Mouse (Mus musculus): ENCODE data around the gene Sgsm1. TPM values are rescaled to one million over a fixed set of nuclear protein-coding genes. Genes with fewer than 3 reads are reported as not detected.
A peak's percentile ranks its signal among the peaks of the same experiment; 100 is the strongest.
"Not testable (repeated sequence)": the region's sequence is repeated elsewhere in the genome, so short reads cannot be mapped to it uniquely, and the experiment has no call there.

The Sgsm1 gene
- polyA plus RNA-seq (2016; fragmentation: Nextera tagmentation; extraction: Ambion mirVana) = 14.3 and 14.8 TPM in 2 replicates

- peak; percentile 66 for ATAC-seq (ENCODE audit: low FRiP score)
- WGBS = 2% methylated on average over 53 of the region's 53 CpGs
- peaks cover 50% of the 10 kb centered on the region for H3K4me1 ChIP-seq
- peak within 1 kb of the TSS; percentile 68 for H3K4me3 ChIP-seq (replicated peaks)
- no peak within 1 kb of the TSS for H3K27ac ChIP-seq
- peak within 1 kb of the TSS; percentile 79 for H3K9ac ChIP-seq
- H3K4me2 ChIP-seq = peak within 1 kb of the TSS; percentile 91
- H3K36me3 ChIP-seq (replicated peaks) = no peaks in the 10 kb centered on the region
- 0 out of 2 replicates have a peak, but pooled peaks cover 3% of the 10 kb centered on the region for H3K9me3 ChIP-seq
- H3K27me3 ChIP-seq = peaks cover 33% of the 10 kb centered on the region
Observed at GRCm38 (mm10) chr5:113310377-113311003, at the start of gene Sgsm1. Sgsm1 (minus strand) TSS chr5:113310786.

DNA sequence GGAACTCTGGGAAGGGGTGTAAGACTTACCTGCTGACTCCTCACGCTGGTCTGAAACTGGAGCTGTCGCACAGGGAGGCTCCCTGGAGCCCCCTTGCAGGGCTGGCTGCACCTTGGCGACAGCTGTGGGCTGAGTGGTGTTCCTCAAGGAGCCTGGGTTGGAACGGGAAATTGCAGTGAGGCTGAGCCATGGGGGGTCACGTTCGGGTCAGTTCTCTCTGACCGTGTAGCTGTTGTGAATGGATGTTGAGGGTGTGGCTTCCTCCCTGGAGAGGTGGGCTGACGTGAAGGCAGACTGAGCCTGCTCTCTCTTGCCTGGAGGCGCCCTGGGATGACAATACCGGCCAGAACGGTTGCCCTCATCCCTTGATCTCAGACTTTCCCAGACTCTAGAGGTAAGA, 48.2 kb upstream of the Sgsm1 start:
- peaks cover 14% of the 10 kb centered on the region; the same call in 1 of the 2 replicates for H3K27me3 ChIP-seq
- ATAC-seq (ENCODE audit: low FRiP score) = no peak
- H3K36me3 ChIP-seq (replicated peaks) = no peaks in the 10 kb centered on the region
- H3K4me2 ChIP-seq = no peak overlapping the region
- no peak overlapping the region for H3K27ac ChIP-seq
- peaks cover 22% of the 10 kb centered on the region for H3K4me1 ChIP-seq
- 5% methylated on average over 11 of the region's 11 CpGs for WGBS
- no peaks in the 10 kb centered on the region for H3K9me3 ChIP-seq
- no peak overlapping the region for H3K4me3 ChIP-seq (replicated peaks)
- no peak overlapping the region for H3K9ac ChIP-seq

GRCm38 (mm10) chr5:113357656-113358055, 47.1 kb upstream of the Sgsm1 start:
- H3K4me2 ChIP-seq = no peak overlapping the region
- no peak overlapping the region for H3K27ac ChIP-seq
- H3K4me3 ChIP-seq (replicated peaks) = no peak overlapping the region
- no peak overlapping the region for H3K9ac ChIP-seq
- peaks cover 18% of the 10 kb centered on the region; the same call in 1 of the 2 replicates for H3K27me3 ChIP-seq
- peaks cover 25% of the 10 kb centered on the region for H3K4me1 ChIP-seq
- 54% methylated on average over 3 of the region's 3 CpGs for WGBS
- no peaks in the 10 kb centered on the region for H3K36me3 ChIP-seq (replicated peaks)
- ATAC-seq (ENCODE audit: low FRiP score) = no peak
- no peaks in the 10 kb centered on the region for H3K9me3 ChIP-seq

DNA sequence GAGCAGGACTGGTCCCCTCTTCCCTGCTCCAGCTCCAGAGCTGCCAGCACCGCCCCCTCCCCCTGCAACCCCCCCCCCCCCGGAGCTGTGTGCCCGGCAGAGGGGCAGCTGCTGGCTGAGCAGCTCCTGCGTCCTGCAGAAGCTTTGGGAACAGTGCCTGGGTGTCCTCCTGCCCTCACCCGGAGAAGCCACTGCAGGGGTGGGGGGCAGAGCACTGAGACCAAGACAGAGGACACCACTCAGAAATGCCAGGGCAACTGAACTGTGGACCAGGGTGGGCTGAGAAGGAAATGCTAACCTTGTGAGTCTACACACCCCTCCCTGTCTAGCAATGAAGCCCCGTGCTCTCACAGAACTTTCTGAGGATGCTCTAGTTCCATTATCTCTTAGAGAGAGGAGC, 46.6 kb upstream of the Sgsm1 start, which contains the start of gene Aym1:
Gene Aym1, plus strand, starts transcription at position 109 of the 400 bp plus-strand sequence.
- H3K4me2 ChIP-seq = no peak within 1 kb of the TSS
- H3K27me3 ChIP-seq = peaks cover 18% of the 10 kb centered on the region; the same call in 1 of the 2 replicates
- no peak within 1 kb of the TSS for H3K27ac ChIP-seq
- H3K36me3 ChIP-seq (replicated peaks) = no peaks in the 10 kb centered on the region
- peaks cover 30% of the 10 kb centered on the region for H3K4me1 ChIP-seq
- WGBS = 38% methylated on average over 2 of the region's 6 CpGs
- no peak; the same call in 1 of the 2 replicates for ATAC-seq (ENCODE audit: low FRiP score)
- H3K9me3 ChIP-seq = no peaks in the 10 kb centered on the region
- no peak within 1 kb of the TSS for H3K4me3 ChIP-seq (replicated peaks)
- H3K9ac ChIP-seq = no peak within 1 kb of the TSS

- H3K27ac ChIP-seq = no peak overlapping the region
- no peaks in the 10 kb centered on the region for H3K9me3 ChIP-seq
- peaks cover 48% of the 10 kb centered on the region for H3K4me1 ChIP-seq
- H3K36me3 ChIP-seq (replicated peaks) = no peaks in the 10 kb centered on the region
- no peak overlapping the region for H3K9ac ChIP-seq
- H3K4me2 ChIP-seq = no peak overlapping the region
- peaks cover 24% of the 10 kb centered on the region for H3K27me3 ChIP-seq
- ATAC-seq (ENCODE audit: low FRiP score) = no peak
- WGBS = 48% methylated on average over 16 of the region's 16 CpGs
- no peak overlapping the region for H3K4me3 ChIP-seq (replicated peaks)
Observed at GRCm38 (mm10) chr5:113354311-113354710, 43.7 kb upstream of the Sgsm1 start.

DNA sequence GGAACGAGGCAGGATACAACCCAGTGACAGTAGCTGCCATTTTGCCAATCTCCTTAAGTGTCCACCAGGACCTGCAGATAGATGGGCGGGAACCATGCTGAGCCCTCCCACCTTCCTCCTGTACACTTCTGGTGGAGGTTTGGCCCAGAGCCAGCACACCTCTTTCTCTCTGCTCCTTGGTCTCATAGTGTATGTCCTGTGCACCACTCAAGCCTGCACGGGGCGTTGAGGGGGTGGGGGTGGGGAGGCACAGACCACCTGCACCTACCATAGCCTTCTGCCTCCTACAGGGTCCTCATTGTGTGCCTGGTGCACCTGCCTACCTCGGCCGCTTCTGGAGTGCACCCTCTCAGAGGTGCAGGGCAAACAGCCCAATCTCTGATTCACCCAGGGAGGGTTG, 42.0 kb upstream of the Sgsm1 start:
- no peak for ATAC-seq (ENCODE audit: low FRiP score)
- Histone ChIP-seq H3K27me3 (peaks cover 40% of the 10 kb centered on the region), H3K4me3 (replicated peaks) (no peak overlapping the region), H3K4me2 (no peak overlapping the region), H3K27ac (no peak overlapping the region), H3K36me3 (replicated peaks) (no peaks in the 10 kb centered on the region), H3K4me1 (peaks cover 53% of the 10 kb centered on the region), H3K9ac (no peak overlapping the region), H3K9me3 (no peaks in the 10 kb centered on the region)
- 79% methylated on average over 6 of the region's 6 CpGs for WGBS

GRCm38 (mm10) chr5:113351768-113352167, 41.2 kb upstream of the Sgsm1 start:
- WGBS = 56% methylated on average over 3 of the region's 3 CpGs
- H3K9me3 ChIP-seq = no peaks in the 10 kb centered on the region
- no peak overlapping the region for H3K4me2 ChIP-seq
- no peak for ATAC-seq (ENCODE audit: low FRiP score)
- H3K4me1 ChIP-seq = peaks cover 49% of the 10 kb centered on the region
- H3K27ac ChIP-seq = no peak overlapping the region
- no peak overlapping the region for H3K9ac ChIP-seq
- H3K27me3 ChIP-seq = peaks cover 48% of the 10 kb centered on the region
- H3K4me3 ChIP-seq (replicated peaks) = no peak overlapping the region
- H3K36me3 ChIP-seq (replicated peaks) = no peaks in the 10 kb centered on the region

- Histone ChIP-seq H3K4me3 (replicated peaks) (no peak overlapping the region), H3K27me3 (peaks cover 65% of the 10 kb centered on the region)
- 9% methylated on average over 7 of the region's 7 CpGs for WGBS
Observed at GRCm38 (mm10) chr5:113349810-113350209, 39.2 kb upstream of the Sgsm1 start.

DNA sequence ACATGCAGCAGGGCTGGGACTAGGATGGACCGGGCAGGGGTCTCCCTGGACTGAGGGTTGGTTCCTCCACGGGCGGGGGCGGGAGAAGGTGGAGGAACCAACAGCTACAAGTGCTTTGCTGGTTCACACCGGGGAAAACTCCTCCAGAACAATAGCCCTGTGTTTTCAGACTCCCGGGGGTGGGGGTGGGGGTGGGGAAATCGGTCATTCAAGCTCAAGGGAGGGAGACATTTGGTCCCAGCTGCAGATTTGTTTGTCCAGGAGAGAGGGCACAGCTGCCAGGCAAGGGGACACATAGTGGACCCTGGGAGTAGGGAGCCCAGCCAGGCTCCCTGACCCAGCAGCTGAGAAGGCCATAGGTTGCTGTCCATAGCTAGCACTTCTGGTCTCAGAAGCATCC, 38.6 kb upstream of the Sgsm1 start:
- 6% methylated on average over 7 of the region's 7 CpGs for WGBS
- Histone ChIP-seq H3K27me3 (peaks cover 70% of the 10 kb centered on the region), H3K4me1 (peaks cover 65% of the 10 kb centered on the region)

More at GRCm38 (mm10) chr5:113349810-113350209, 39.2 kb upstream of the Sgsm1 start:
- H3K4me1 ChIP-seq = peaks cover 60% of the 10 kb centered on the region
- no peak overlapping the region for H3K9ac ChIP-seq
- no peak for ATAC-seq (ENCODE audit: low FRiP score)
- no peak overlapping the region for H3K4me2 ChIP-seq
- H3K36me3 ChIP-seq (replicated peaks) = no peaks in the 10 kb centered on the region
- 0 out of 2 replicates have a peak overlapping the region, but pooled peaks have one; percentile 13 for H3K27ac ChIP-seq
- no peaks in the 10 kb centered on the region for H3K9me3 ChIP-seq

DNA sequence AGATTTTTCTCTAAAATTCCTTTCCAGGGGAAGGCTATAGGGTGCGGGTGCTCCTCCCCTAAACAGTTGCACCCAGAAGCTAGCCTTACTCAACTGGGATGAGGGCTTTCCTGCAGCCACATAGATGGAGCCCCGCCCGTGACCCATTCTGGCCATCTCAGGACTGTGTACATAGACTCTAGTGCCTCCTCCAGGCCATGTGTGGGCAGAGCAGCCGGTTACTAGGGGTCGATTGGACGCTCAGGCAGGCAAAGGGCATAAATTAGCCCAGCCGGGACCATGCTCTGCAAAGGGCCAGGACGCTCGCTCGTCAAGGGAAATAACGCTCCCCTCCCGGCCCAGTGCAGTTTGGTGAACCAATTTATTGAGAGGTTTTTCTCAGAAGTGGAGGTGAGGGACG, 38.0 kb upstream of the Sgsm1 start:
- Histone ChIP-seq H3K36me3 (replicated peaks) (no peaks in the 10 kb centered on the region), H3K4me2 (no peak overlapping the region; the same call in 1 of the 2 replicates), H3K27me3 (peaks cover 70% of the 10 kb centered on the region), H3K4me3 (replicated peaks) (no peak overlapping the region), H3K9ac (no peak overlapping the region), H3K27ac (no peak overlapping the region), H3K9me3 (no peaks in the 10 kb centered on the region), H3K4me1 (peaks cover 65% of the 10 kb centered on the region)
- 13% methylated on average over 13 of the region's 13 CpGs for WGBS
- no peak for ATAC-seq (ENCODE audit: low FRiP score)

More for the DNA sequence above, 38.6 kb upstream of the Sgsm1 start:
- no peaks in the 10 kb centered on the region for H3K36me3 ChIP-seq (replicated peaks)
- H3K4me2 ChIP-seq = no peak overlapping the region
- no peak overlapping the region for H3K27ac ChIP-seq
- no peak overlapping the region for H3K4me3 ChIP-seq (replicated peaks)
- no peak overlapping the region for H3K9ac ChIP-seq
- ATAC-seq (ENCODE audit: low FRiP score) = no peak
- H3K9me3 ChIP-seq = no peaks in the 10 kb centered on the region

- H3K9ac ChIP-seq = no peak overlapping the region
- H3K4me3 ChIP-seq (replicated peaks) = no peak overlapping the region
- peaks cover 69% of the 10 kb centered on the region for H3K27me3 ChIP-seq
- H3K4me2 ChIP-seq = no peak overlapping the region
- no peaks in the 10 kb centered on the region for H3K9me3 ChIP-seq
- ATAC-seq (ENCODE audit: low FRiP score) = no peak
- H3K27ac ChIP-seq = no peak overlapping the region
- H3K36me3 ChIP-seq (replicated peaks) = no peaks in the 10 kb centered on the region
- WGBS = 33% methylated on average over 12 of the region's 12 CpGs
- H3K4me1 ChIP-seq = peaks cover 61% of the 10 kb centered on the region
Observed at GRCm38 (mm10) chr5:113347593-113347992, 37.0 kb upstream of the Sgsm1 start.

- H3K27ac ChIP-seq; H3K9me3 ChIP-seq; H3K9ac ChIP-seq; H3K36me3 ChIP-seq (replicated peaks); H3K4me3 ChIP-seq (replicated peaks); H3K4me2 ChIP-seq; ATAC-seq (ENCODE audit: low FRiP score): not testable (repeated sequence)
- Histone ChIP-seq H3K4me1 (peaks cover 51% of the 10 kb centered on the region), H3K27me3 (peaks cover 72% of the 10 kb centered on the region)
- 46% methylated on average over 6 of the region's 6 CpGs for WGBS
Observed at GRCm38 (mm10) chr5:113346651-113347050, 36.1 kb upstream of the Sgsm1 start.

- H3K9me3 ChIP-seq = no peaks in the 10 kb centered on the region
- H3K4me1 ChIP-seq = peaks cover 47% of the 10 kb centered on the region
- peak overlapping the region; percentile 28; the same call in 1 of the 2 replicates for H3K4me2 ChIP-seq
- H3K4me3 ChIP-seq (replicated peaks) = peak overlapping the region; percentile 10; the same call in 1 of the 2 replicates
- H3K9ac ChIP-seq = no peak overlapping the region
- H3K27me3 ChIP-seq = peaks cover 76% of the 10 kb centered on the region
- no peaks in the 10 kb centered on the region for H3K36me3 ChIP-seq (replicated peaks)
- no peak overlapping the region for H3K27ac ChIP-seq
- 3% methylated on average over 11 of the region's 11 CpGs for WGBS
- no peak for ATAC-seq (ENCODE audit: low FRiP score)
Observed at GRCm38 (mm10) chr5:113345781-113346180, 35.2 kb upstream of the Sgsm1 start.

Measured in forebrain, embryonic 12.5 days (tissue).